Mouse (Mus musculus) limb, embryonic 12.5 days (tissue): Measurements from ENCODE around the gene Pdlim1. TPM values are rescaled to one million over a fixed set of nuclear protein-coding genes. Genes with fewer than 3 reads are reported as not detected.

Experiments
- ATAC-seq: fragments of 200-750 bp; cut with Nextera tagmentation; 2 replicates; pipeline ENCODE4 v1.8.0; 2017; ENCODE audit warnings: low read depth, moderate TSS enrichment; ENCODE audit not compliant: insufficient number of reproducible peaks, insufficient read depth, low FRiP score, low TSS enrichment
- H3K27ac ChIP-seq: fragments of 300-500 bp; sonication (generic); 2 replicates; pipeline ENCODE4 v1.5.1; 2016; ENCODE audit warnings: mild to moderate bottlenecking, moderate library complexity
- H3K27me3 ChIP-seq: fragments of 300-500 bp; sonication (generic); 2 replicates; pipeline ENCODE4 v1.6.1; 2016; ENCODE audit warnings: mild to moderate bottlenecking, moderate library complexity
- H3K36me3 ChIP-seq: fragments of 300-500 bp; sonication (generic); 2 replicates; pipeline ENCODE4 v1.6.1; 2016; ENCODE audit warnings: mild to moderate bottlenecking, moderate library complexity
- H3K4me1 ChIP-seq: fragments of 300-500 bp; sonication (generic); replicated peaks from 2 replicates; pipeline ENCODE4 v1.6.1; 2016
- H3K4me2 ChIP-seq: fragments of 300-500 bp; sonication (generic); 2 replicates; pipeline ENCODE4 v1.6.1; 2016; ENCODE audit warnings: mild to moderate bottlenecking, moderate library complexity
- H3K4me3 ChIP-seq: fragments of 300-500 bp; sonication (generic); replicated peaks from 2 replicates; pipeline ENCODE4 v1.5.1; 2016; ENCODE audit warnings: mild to moderate bottlenecking
- H3K9ac ChIP-seq: fragments of 300-500 bp; sonication (generic); replicated peaks from 2 replicates; pipeline ENCODE4 v1.6.1; 2016; ENCODE audit warnings: mild to moderate bottlenecking, moderate library complexity
- H3K9me3 ChIP-seq: fragments of 300-500 bp; sonication (generic); 2 replicates; pipeline ENCODE4 v1.6.1; 2016; ENCODE audit warnings: mild to moderate bottlenecking, moderate library complexity
- WGBS: fragments of 180-500 bp; shearing (Covaris S2); methylation state at CpG from one replicate; pipeline ENCODE4 v1.1.7; 2016; 5-methylcytosine and 5-hydroxymethylcytosine counted together
- polyA plus RNA-seq: library from polyadenylated mRNA; unstranded; fragments of >200 nt; fragmentation: Nextera tagmentation; extraction: Ambion mirVana; gene quantifications from 2 replicates; pipeline ENCODE4 v1.2.1, GENCODE M21; 2016

Pdlim1 gene
- polyA plus RNA-seq, 1 experiment from 2014 or later: 89.9 TPM

DNA sequence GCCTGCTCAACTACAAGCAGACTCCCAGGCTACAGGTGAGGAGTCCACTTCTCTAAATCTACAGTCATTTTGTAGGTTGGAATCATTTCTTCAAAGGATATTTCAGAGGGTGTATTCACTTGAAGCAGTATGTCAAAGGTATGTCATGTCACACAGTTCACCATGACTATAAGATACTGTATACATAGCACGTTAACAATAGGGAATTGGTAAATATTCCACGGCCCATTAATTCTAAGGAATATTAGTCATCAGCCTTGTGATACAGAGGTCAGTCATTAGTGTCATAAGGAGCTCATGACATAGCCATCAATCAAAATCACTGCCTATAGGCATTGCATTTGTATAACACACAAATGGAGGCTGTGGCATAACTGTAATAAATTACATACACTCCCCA lies 13.1 kb upstream of the Pdlim1 start:
- Histone ChIP-seq H3K9ac (no peak overlapping the region), H3K27ac (no peak overlapping the region), H3K27me3 (no peaks in the 10 kb centered on the region), H3K4me1 (no peaks in the 10 kb centered on the region), H3K4me2 (no peak overlapping the region), H3K4me3 (no peak overlapping the region), H3K36me3 (no peaks in the 10 kb centered on the region), H3K9me3 (0 out of 2 replicates have a peak, but pooled peaks cover 3% of the 10 kb centered on the region)
- no peak for ATAC-seq
- 86% methylated on average over 2 of the region's 2 CpGs for WGBS

DNA sequence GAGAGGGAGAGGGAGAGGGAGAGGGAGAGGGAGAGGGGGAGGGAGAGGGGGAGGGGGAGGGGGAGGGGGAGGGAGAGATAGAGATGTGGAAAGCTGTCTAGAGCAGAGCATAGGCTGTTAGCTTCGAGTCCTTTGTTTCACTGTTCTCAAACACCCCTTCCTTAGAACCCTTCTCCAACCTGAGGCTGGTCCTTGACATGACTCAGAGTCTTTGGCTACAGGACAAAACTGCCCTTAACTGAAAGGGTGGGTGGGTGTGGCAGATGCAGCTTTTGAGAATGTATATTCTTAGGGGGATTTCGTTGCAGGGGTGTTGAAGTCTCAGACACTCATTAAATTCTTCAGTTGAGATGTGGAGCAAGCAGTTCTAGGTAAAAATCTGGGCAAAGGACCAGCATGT lies 11.8 kb upstream of the Pdlim1 start:
- ATAC-seq: no peak

DNA sequence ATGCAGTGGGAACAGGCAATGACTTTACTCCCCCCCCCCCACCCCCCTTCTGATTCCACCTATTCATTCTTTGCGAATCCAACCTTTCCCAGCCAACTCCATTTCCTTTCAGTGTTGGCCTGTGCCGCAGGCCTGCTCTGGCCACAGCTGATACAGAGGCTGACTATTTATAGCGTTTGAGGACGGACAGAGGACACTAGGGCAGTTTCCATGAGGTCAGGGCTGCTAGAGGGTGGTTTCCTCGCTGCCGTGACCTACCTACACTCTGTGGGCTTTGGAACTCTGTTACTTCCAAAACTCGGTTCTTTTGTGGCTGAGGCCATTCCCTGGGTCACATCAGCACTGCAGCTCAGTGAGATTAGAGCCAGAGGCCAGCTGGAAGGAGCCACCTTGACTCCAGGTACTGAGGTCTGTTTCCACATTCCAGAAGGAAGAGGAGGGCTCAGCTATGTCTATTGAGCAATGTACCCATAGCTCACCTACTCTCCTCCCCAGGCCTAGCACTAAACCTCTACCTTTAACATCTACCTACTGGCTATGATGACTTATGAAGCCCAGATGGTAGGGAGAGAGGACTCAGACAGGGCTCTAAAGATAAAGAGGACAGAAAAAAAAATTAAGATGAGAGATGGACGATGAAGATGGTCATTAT lies 6.9 kb upstream of the Pdlim1 start:
- no peak overlapping the region for H3K4me3 ChIP-seq
- H3K9ac ChIP-seq: no peak overlapping the region
- no peaks in the 10 kb centered on the region for H3K36me3 ChIP-seq
- H3K4me1 ChIP-seq: no peaks in the 10 kb centered on the region
- no peak overlapping the region for H3K27ac ChIP-seq
- ATAC-seq: no peak
- 77% methylated on average over 8 of the region's 8 CpGs for WGBS
- no peaks in the 10 kb centered on the region for H3K27me3 ChIP-seq
- no peak overlapping the region for H3K4me2 ChIP-seq
- H3K9me3 ChIP-seq: 0 out of 2 replicates have a peak, but pooled peaks cover 3% of the 10 kb centered on the region

More for the DNA sequence above, 11.8 kb upstream of the Pdlim1 start:
- Histone ChIP-seq H3K27me3 (no peaks in the 10 kb centered on the region), H3K9me3 (0 out of 2 replicates have a peak, but pooled peaks cover 3% of the 10 kb centered on the region), H3K36me3 (no peaks in the 10 kb centered on the region), H3K4me1 (no peaks in the 10 kb centered on the region), H3K4me2 (no peak overlapping the region), H3K9ac (no peak overlapping the region), H3K27ac (no peak overlapping the region), H3K4me3 (no peak overlapping the region)
- WGBS: 71% methylated on average over 2 of the region's 2 CpGs

DNA sequence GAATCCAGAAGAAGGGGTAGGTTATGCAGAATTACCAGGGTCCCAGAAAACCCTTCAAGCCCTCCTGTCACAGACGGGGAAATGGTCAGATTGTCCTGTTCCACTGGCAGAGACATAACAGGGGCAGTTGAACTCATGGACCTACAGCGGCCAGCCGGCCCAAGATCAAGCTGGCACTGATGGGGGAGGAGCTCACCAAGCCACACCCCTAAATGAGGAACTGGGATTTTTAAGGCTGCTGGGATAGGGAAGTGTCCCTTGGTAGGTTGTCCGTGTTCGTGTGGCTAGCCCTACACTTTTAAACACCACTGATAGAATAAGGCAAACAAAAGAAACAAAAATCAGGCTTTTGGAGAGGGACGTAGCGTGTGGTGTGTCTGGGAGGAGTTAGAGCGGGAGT lies 5.9 kb upstream of the Pdlim1 start:
- ATAC-seq: no peak
- H3K4me2 ChIP-seq: no peak overlapping the region
- WGBS: 90% methylated on average over 8 of the region's 8 CpGs
- no peak overlapping the region for H3K9ac ChIP-seq
- 0 out of 2 replicates have a peak, but pooled peaks cover 3% of the 10 kb centered on the region for H3K9me3 ChIP-seq
- no peak overlapping the region for H3K27ac ChIP-seq
- H3K36me3 ChIP-seq: no peaks in the 10 kb centered on the region
- H3K4me1 ChIP-seq: no peaks in the 10 kb centered on the region
- peaks cover 8% of the 10 kb centered on the region for H3K27me3 ChIP-seq
- no peak overlapping the region for H3K4me3 ChIP-seq

DNA sequence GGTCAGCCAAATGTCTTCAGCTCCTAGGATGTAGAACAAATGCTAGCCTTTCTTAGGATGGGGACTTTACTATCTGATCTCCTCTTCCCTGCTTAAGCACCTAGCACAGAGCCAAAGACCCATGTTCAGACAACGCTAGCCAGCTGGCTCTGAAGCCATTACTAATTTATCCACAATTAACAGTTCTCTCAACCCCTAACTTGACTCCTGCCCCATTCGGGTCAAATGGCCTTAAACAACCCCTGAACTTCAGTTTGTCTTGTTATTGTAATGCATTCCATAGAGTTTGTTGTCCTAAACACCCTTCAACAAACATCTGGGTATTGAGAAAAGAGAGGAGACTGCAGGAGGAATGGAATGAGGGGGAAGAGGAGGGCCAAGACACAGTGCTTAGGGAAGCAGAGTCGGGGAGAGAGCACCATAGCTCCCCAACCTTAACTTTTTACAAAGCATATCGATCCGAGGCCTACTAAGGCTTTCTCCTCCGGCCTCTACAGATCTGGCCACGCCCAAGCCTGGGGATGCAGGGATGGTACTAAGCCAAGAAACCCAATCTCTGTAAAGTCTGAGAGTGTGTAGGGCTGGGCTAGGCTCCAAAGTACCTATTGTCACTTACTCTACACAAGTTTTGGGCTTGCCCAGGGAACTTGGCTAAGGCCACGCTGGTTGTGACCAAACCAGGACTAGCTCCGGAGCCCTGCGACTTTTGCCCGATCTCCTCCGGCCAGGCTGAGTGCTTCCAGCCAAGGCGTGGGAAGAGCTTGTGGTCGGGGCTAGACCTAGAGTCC lies 4.0 kb upstream of the Pdlim1 start:
- WGBS: 87% methylated on average over 14 of the region's 14 CpGs
- peaks cover 27% of the 10 kb centered on the region for H3K27me3 ChIP-seq
- H3K27ac ChIP-seq: no peak overlapping the region
- no peak overlapping the region for H3K4me2 ChIP-seq
- no peak for ATAC-seq
- H3K36me3 ChIP-seq: no peaks in the 10 kb centered on the region
- H3K4me3 ChIP-seq: no peak overlapping the region
- H3K9me3 ChIP-seq: no peaks in the 10 kb centered on the region
- H3K9ac ChIP-seq: no peak overlapping the region
- no peaks in the 10 kb centered on the region; the same call in 1 of the 2 replicates for H3K4me1 ChIP-seq

DNA sequence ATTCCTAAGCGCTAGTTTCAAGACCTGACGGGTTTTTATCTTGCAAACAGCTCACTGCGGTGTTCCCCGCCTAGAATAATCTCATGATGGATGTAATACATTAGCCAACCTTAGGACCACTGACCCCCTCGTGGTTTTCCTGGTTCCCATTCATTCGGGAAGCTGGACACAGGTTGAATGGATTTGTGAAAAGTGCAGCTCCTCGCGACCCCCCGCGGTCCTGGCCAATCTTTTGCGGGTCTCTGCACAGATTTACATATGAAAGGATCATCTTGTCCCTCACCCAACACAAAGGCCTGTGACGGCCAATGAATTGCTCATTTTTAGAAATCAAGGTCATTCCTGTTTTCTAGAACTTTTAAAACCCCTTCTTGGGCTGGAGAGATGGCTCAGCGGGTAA lies 1.0 kb upstream of the Pdlim1 start:
- Histone ChIP-seq H3K4me3 (no peak overlapping the region), H3K27ac (no peak overlapping the region), H3K9ac (no peak overlapping the region), H3K4me2 (no peak overlapping the region), H3K9me3 (no peaks in the 10 kb centered on the region), H3K4me1 (no peaks in the 10 kb centered on the region; the same call in 1 of the 2 replicates), H3K36me3 (no peaks in the 10 kb centered on the region), H3K27me3 (peaks cover 47% of the 10 kb centered on the region)
- WGBS: 43% methylated on average over 13 of the region's 13 CpGs
- ATAC-seq: no peak

DNA sequence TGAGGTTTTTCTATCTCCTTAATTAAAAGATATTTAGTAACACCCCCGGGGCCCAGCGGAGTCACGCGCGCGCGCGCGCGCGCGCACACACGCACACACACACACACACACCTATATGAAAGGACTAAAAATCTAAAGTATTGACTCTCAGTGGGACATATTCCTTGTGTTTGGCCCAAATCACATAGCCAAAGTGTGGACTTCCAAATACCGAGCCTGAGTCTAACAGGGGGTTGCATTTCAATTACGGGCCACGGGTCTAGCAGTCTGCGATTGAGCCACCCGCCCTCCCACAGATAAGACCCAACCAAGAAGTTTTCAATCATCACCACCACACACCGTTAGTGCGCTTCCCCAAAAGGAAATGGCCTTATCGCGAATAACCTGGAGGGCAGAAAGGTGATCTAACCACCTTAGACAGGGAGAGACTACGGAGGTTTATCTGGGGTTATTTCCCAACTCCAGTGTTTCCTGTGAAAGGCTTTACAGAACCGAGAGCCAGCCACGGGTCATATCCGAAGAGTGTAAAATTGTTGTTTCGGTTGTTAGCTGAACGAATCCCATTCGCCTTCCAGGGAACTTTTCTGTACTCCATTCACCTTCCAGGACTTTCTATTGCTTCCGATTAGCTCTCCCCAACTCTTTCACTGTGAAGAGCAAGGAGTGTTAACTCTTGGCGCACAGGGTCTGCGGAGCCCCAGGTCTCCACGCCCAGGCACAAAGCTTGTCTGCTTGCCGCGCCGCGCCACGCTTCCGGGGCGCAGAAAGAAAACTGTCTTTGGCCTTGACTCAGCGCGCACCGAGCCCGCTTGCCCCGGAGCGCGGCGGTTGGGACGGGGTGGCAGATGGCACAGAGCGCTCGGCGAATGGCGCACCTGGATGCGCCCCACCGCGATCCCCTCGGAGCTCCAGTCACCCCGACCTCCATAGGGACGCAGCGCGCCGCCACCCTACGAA lies 1.0 kb downstream of the Pdlim1 start:
- H3K27me3 ChIP-seq: peaks cover 47% of the 10 kb centered on the region
- peak overlapping the region; percentile 66 for H3K9ac ChIP-seq
- H3K4me3 ChIP-seq: peak overlapping the region; percentile 59
- no peaks in the 10 kb centered on the region for H3K9me3 ChIP-seq
- no peak overlapping the region for H3K27ac ChIP-seq
- no peaks in the 10 kb centered on the region for H3K36me3 ChIP-seq
- 7% methylated on average over 63 of the region's 63 CpGs for WGBS
- H3K4me2 ChIP-seq: peak overlapping the region; percentile 95
- peak; percentile 16; the same call in 1 of the 2 replicates for ATAC-seq
- H3K4me1 ChIP-seq: no peaks in the 10 kb centered on the region; the same call in 1 of the 2 replicates

DNA sequence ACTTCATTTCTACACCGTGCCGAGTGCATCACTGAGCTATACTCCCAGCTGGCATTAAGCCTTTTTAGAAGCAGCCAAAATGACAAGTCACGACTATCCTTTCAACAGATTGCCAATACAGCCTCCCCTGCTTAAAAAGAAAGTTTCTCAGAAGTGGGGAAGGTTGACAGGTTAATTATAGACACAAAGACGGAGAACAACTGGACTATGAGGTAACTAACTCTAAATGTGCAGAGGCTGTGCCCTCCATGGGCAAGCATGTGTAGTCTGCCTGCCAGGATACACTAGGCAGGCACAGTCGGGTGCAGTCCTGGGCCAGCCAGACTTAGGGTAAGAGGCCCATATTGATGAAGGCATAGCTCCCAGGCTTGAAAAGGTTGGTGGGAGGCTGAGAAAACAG lies 2.1 kb downstream of the Pdlim1 start:
- Histone ChIP-seq H3K9ac (no peak overlapping the region), H3K36me3 (no peaks in the 10 kb centered on the region), H3K27me3 (peaks cover 47% of the 10 kb centered on the region), H3K4me1 (no peaks in the 10 kb centered on the region; the same call in 1 of the 2 replicates), H3K9me3 (no peaks in the 10 kb centered on the region), H3K4me2 (peak overlapping the region; percentile 6; the same call in 1 of the 2 replicates), H3K27ac (no peak overlapping the region), H3K4me3 (no peak overlapping the region)
- WGBS: 79% methylated on average over 5 of the region's 5 CpGs
- no peak for ATAC-seq

DNA sequence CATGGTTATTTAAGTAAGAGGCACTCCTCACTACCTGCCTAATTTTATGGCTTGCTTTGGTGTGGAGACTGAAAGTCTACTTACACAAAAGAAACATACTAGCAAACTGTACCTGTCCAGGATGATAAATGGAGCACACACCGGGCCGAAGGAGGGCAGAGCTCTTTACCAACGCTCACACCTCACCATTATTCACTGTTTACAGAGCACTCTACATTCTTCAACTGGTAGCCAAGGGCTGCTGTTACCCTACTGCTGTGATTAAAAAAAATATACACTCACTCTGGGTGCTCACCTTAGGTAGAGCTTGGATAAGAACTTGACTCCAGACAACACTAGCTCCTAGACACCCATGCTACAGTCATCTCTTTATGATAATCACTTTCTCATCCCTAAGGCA lies 3.1 kb downstream of the Pdlim1 start:
- Histone ChIP-seq H3K9me3 (no peaks in the 10 kb centered on the region), H3K27me3 (peaks cover 47% of the 10 kb centered on the region), H3K36me3 (no peaks in the 10 kb centered on the region), H3K9ac (no peak overlapping the region), H3K4me2 (no peak overlapping the region), H3K4me1 (no peaks in the 10 kb centered on the region; the same call in 1 of the 2 replicates), H3K4me3 (no peak overlapping the region), H3K27ac (no peak overlapping the region)
- no peak for ATAC-seq
- whole genome bisulfite sequencing: 74% methylated on average over 3 of the region's 3 CpGs

DNA sequence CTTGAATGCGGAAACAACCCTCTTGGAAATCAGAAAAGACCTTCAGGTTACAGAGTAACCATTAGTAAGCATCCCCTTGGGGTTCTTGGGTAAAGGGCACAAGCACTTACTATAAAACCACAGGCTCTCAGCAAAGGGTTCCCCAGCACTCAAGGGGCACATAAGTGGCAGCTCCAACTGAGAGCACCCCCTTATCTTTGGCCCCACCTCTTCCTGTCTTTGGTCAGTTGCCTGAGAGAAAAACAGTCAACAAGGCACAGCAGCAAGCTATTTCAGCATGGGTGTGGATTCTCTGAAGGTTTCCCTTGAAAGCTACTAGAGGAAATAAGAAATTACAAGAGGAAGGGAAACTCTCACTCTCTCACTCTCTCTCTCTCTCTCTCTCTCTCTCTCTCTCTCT lies 4.3 kb downstream of the Pdlim1 start:
- Histone ChIP-seq H3K4me1 (no peaks in the 10 kb centered on the region; the same call in 1 of the 2 replicates), H3K4me3 (no peak overlapping the region), H3K27ac (no peak overlapping the region), H3K27me3 (peaks cover 37% of the 10 kb centered on the region), H3K4me2 (no peak overlapping the region), H3K9me3 (no peaks in the 10 kb centered on the region), H3K36me3 (no peaks in the 10 kb centered on the region), H3K9ac (no peak overlapping the region)
- no peak for ATAC-seq
- 79% methylated on average over 1 of the region's 1 CpGs for WGBS

DNA sequence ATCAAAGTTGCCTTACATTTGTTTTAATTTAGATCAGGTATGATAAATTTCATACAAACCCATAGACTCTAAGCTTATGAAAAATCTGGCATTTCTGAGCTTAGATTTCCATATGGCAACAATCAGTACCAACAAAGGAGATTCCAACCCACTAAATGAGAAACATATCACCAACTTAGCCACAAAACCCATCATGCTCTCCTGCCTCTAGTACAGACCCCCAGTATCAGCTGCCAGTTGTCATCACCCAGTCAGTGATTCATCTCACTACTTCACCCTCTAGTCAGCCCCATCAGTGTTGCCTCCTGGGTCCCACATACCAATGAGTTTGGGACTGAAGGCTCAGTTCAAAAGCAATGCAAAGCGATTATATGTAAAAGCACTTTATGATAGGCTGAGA lies 12.2 kb downstream of the Pdlim1 start:
- Histone ChIP-seq H3K9me3 (no peaks in the 10 kb centered on the region), H3K4me1 (no peaks in the 10 kb centered on the region), H3K27me3 (no peaks in the 10 kb centered on the region), H3K36me3 (no peaks in the 10 kb centered on the region), H3K27ac (no peak overlapping the region), H3K9ac (no peak overlapping the region), H3K4me2 (no peak overlapping the region), H3K4me3 (no peak overlapping the region)
- ATAC-seq: no peak
- WGBS: 77% methylated on average over 1 of the region's 1 CpGs
